Mouse (Mus musculus) granulocyte monocyte progenitor cell, adult 5-6 weeks (primary cell): ENCODE measurements around the gene Vmn1r235. TPM values are rescaled to one million over a fixed set of nuclear protein-coding genes. Genes with fewer than 3 reads are reported as not detected.
"Not testable (repeated sequence)": the region's sequence is repeated elsewhere in the genome, so short reads cannot be mapped to it uniquely, and the experiment has no call there.

ENCODE experiments used
- ATAC-seq: replicated peaks from 2 replicates; pipeline ENCODE4 v1.8.0; 2016; ENCODE audit warnings: mild to moderate bottlenecking, moderate TSS enrichment, inconsistent platforms; ENCODE audit not compliant: poor library complexity, severe bottlenecking
- total RNA-seq, 2 experiments: library from RNA; stranded (forward) in 1 of 2; stranded (reverse) in 1 of 2; fragments of 200-712, 200-1000 nt in 1 of 2; fragments of >200 nt in 1 of 2; fragmentation: Nextera tagmentation in 1 of 2; gene quantifications; 2 replicates each; pipeline ENCODE4 v1.2.3; 2014 to 2017

Gene Vmn1r235
- total RNA-seq (2014; fragmentation: Nextera tagmentation) (not detected in 2 replicates), total RNA-seq (2017) (not detected in 2 replicates)

DNA sequence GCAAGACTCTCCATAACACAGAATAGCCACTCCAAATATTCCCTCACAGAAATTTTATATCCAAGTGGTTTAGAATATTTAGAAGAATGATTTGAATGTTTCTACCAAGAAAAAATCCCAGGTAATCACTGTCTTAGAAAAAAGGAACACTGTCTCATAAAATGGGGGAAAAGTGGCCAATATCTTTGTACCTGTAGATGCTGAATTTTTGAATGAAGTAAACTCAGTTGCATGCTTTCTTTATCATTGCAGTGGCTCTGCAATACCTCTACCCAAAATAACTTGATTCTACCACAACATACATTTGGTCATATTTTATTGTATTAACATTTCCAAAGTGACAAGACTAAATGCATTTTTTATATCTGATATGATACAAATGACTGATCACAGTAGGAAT lies at the start of gene Vmn1r235:
Vmn1r235 (plus strand) TSS at position 301 of the 400 bp plus-strand sequence.
- ATAC-seq: no peak

DNA sequence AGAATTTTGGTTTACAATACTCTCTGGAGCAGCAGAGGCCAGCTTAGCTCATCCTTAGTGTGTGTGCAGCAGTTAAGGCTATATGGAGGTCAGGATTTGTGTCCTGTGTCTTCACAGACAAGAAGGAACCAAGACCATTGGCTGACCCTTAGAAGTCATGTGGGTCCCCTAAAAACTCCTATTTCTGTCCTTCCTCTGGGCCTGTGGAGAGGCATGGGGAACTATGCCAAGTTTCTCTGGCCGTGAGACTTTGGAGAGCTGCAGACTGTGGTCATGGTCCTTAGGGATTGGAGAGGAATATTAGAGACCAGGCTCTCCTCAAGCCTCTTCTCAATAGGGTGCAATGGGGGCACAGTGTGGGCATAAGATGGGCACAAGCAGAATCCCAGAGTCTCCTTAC lies 45.1 kb upstream of the Vmn1r235 start:
- not testable (repeated sequence) for ATAC-seq

DNA sequence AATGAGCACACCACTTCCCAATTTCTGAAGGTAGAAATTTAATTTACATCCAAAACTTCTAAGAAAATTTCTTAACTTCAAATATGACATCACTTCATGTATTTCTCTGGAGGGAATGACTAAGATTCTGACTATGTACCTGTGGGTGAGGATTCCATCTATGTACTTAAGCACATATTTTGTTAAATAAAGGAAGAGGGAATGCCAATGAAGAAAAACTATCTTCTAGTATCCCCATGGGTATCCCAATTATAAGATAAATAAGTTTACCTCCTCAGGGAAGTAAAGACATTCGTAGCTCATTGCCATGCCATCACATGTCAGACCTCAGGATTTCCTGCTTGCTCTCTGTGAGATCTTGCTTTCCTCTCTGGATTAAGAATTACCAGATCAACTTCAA lies 30.4 kb upstream of the Vmn1r235 start, which contains the start of gene Vmn1r234:
Vmn1r234 (plus strand) TSS at position 301 of the 400 bp plus-strand sequence.
- no peak for ATAC-seq

DNA sequence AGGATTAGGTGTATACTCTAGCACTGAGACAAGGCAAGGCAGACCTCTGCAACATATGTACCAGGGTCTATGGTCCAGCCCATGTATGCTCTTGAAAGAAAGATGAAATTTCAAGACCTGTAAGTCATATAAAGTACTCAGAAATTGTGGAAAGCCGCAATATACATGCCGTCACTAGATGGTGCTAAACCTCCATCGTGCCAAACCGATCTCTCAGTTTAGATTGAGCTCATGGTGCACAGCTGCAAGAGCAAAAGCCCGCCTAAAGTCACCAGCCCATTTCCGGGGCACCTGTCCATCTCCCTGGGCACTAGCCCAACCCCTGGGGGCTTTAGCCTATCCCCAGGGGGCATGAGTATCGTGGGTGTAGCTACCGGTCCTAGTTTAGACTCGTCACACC lies 24.6 kb upstream of the Vmn1r235 start:
- peak; percentile 94 for ATAC-seq

DNA sequence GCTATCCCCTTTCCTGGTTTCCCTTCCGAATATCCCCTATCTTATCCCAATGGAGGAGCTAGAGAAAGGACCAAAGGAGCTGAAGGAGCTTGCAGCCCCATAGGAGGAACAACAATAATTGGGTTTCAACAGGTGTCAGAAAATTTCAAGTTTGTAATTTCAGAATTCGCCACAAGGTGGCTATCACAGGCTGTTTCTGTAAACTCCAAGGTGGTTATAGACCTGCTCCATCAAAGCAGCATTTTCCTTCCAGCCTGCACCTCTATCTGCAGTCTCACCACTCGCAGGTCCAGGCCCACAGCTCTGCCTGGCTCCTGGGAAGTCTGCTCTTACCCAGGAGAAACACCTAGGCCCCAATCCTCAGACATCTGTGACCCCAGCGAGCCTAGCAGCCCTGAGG lies 15.9 kb downstream of the Vmn1r235 start:
- ATAC-seq: peak; percentile 83

DNA sequence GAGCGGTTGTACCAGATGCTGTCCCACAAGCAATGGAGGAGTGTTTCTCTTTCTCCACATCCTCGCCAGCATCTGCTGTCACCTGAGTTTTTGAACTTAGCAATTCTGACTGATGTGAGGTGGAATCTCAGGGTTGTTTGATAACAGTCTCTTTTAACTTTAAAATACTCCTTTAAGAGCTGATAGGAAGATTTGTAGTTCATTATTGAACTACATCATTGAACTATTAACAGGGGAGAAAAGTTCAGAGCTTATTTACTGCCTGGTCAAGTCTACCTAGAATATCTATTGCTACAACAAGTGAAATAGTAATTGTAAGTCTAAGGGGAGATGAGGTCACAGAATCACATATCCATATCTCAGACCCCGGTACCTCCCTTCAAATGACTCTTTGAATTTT lies 26.4 kb downstream of the Vmn1r235 start, which contains the start of gene Vmn1r236:
Vmn1r236 (plus strand) TSS at position 301 of the 400 bp plus-strand sequence.
- no peak for ATAC-seq

DNA sequence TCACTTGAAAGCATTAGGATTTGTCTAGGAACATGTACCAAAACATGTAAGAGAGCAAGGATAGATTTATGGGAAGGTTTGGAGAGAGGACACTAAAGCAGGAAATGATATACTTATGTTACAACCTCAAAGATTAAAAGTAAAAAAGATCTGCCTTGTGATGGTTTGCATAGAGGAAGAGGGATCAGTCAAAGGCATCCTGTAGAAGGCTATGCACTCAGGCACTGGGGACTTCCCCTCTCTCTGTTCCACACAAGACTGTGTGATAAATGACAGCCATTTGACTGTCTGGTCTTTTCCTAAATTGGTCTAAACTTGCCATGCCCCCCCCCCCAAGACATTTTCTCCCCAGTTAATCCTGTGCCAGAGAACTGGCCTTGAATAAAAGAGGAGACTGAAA lies 28.2 kb downstream of the Vmn1r235 start:
- ATAC-seq: no peak

DNA sequence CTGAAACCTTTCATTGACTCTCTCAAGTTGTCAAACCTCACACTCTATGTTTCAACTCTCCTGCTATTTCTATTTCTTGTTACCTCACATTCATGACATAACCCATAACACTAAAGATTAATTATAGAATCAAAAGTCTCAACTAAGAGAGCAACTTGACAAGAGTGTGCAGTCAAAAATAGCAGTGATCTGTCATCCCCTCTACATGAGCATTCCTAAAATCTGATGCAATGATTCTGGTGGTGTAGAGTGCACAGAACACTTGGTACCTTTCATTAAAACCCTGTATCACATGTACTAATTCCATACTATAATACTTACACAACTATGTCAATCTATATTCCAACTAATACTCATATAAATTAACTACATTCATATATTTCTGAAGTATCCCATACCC lies 33.5 kb downstream of the Vmn1r235 start:
- no peak for ATAC-seq

DNA sequence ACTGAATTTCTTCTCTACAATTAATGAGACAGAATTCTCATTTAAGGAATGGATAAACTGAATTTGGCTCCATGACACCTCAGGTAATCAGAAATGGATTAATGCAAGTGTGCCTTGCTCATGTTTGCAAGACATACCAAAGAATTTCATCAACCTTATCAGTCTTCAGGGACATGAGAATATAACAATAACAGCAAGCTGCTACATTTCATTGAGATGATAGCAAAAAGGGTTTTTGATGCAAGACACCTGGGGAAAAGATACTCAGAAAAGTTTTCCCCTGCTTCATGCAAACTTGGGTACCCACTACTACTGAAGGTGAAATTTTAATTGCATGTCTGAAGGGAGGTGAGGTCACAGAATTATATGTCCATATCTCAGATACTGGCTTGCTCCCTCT lies 55.4 kb downstream of the Vmn1r235 start, which contains the start of gene Vmn1r237:
Vmn1r237 (plus strand) TSS at position 301 of the 400 bp plus-strand sequence.
- ATAC-seq: no peak

Other genes starting within 250 kb of the Vmn1r235 start
- 16.7 and 32.4 TPM in 2 replicates for gene Zfp160, start 247.5 kb upstream of the Vmn1r235 start, total RNA-seq (2014; fragmentation: Nextera tagmentation)
- gene Zfp160, start 247.5 kb upstream of the Vmn1r235 start, total RNA-seq (2017): 20.4 and 23.1 TPM in 2 replicates
- gene Vmn1r234, start 30.3 kb upstream of the Vmn1r235 start, total RNA-seq (2014; fragmentation: Nextera tagmentation): not detected in 2 replicates
- gene Vmn1r234, start 30.3 kb upstream of the Vmn1r235 start, total RNA-seq (2017): not detected in 2 replicates
- not detected in 2 replicates for gene Vmn1r236, start 26.5 kb downstream of the Vmn1r235 start, total RNA-seq (2014; fragmentation: Nextera tagmentation)
- not detected in 2 replicates for gene Vmn1r236, start 26.5 kb downstream of the Vmn1r235 start, total RNA-seq (2017)
- not detected in 2 replicates for gene Vmn1r237, start 55.5 kb downstream of the Vmn1r235 start, total RNA-seq (2014; fragmentation: Nextera tagmentation)
- gene Vmn1r237, start 55.5 kb downstream of the Vmn1r235 start, total RNA-seq (2017): not detected in 2 replicates
- gene Zfp677, start 127.3 kb downstream of the Vmn1r235 start, total RNA-seq (2014; fragmentation: Nextera tagmentation): 5.5 and 12.5 TPM in 2 replicates
- 11.4 and 17.5 TPM in 2 replicates for gene Zfp677, start 127.3 kb downstream of the Vmn1r235 start, total RNA-seq (2017)
- gene Zfp54, start 166.8 kb downstream of the Vmn1r235 start, total RNA-seq (2014; fragmentation: Nextera tagmentation): 4.7 and 7.8 TPM in 2 replicates
- 7.5 and 10.7 TPM in 2 replicates for gene Zfp54, start 166.8 kb downstream of the Vmn1r235 start, total RNA-seq (2017)
- 5.7 and 14.4 TPM in 2 replicates for gene Zfp51, start 194.0 kb downstream of the Vmn1r235 start, total RNA-seq (2014; fragmentation: Nextera tagmentation)
- gene Zfp51, start 194.0 kb downstream of the Vmn1r235 start, total RNA-seq (2017): 10.9 and 12.5 TPM in 2 replicates
- gene Zfp53, start 232.6 kb downstream of the Vmn1r235 start, total RNA-seq (2014; fragmentation: Nextera tagmentation): 10.9 and 14.4 TPM in 2 replicates
- 10.4 and 15.8 TPM in 2 replicates for gene Zfp53, start 232.6 kb downstream of the Vmn1r235 start, total RNA-seq (2017)